Mouse (Mus musculus) heart, embryonic 11.5 days (tissue): Measurements from ENCODE around the gene Cd36. TPM values are rescaled to one million over a fixed set of nuclear protein-coding genes. Genes with fewer than 3 reads are reported as not detected.
"Not testable (repeated sequence)": the region's sequence is repeated elsewhere in the genome, so short reads cannot be mapped to it uniquely, and the experiment has no call there.

Experiments
- ATAC-seq: fragments of 200-750 bp; cut with Nextera tagmentation; replicated peaks from 2 replicates; pipeline ENCODE4 v1.8.0; 2017; ENCODE audit warnings: moderate library complexity; ENCODE audit not compliant: insufficient number of reproducible peaks, low FRiP score, low TSS enrichment
- H3K27ac ChIP-seq: fragments of 300-500 bp; sonication (generic); 2 replicates; pipeline ENCODE4 v1.5.1; 2014; ENCODE audit warnings: mild to moderate bottlenecking, low read depth, low read length
- H3K27me3 ChIP-seq: fragments of 300-500 bp; sonication (generic); 2 replicates; pipeline ENCODE4 v1.6.1; 2014; ENCODE audit warnings: mild to moderate bottlenecking, low read length, mixed read lengths; ENCODE audit not compliant: control insufficient read depth, insufficient read depth
- H3K36me3 ChIP-seq: fragments of 300-500 bp; sonication (generic); 2 replicates; pipeline ENCODE4 v1.6.1; 2014; ENCODE audit warnings: mild to moderate bottlenecking, low read length, moderate library complexity, mixed read lengths; ENCODE audit not compliant: control insufficient read depth, insufficient read depth
- H3K4me1 ChIP-seq: fragments of 300-500 bp; sonication (generic); 2 replicates; pipeline ENCODE4 v1.6.1; 2014; ENCODE audit warnings: low read length; ENCODE audit not compliant: control insufficient read depth, insufficient read depth
- H3K4me2 ChIP-seq: fragments of 300-500 bp; sonication (generic); 2 replicates; pipeline ENCODE4 v1.6.1; 2014; ENCODE audit warnings: mild to moderate bottlenecking, moderate library complexity
- H3K4me3 ChIP-seq: fragments of 300-500 bp; sonication (generic); 2 replicates; pipeline ENCODE4 v1.5.1; 2014; ENCODE audit warnings: low read depth, low read length
- H3K9ac ChIP-seq: fragments of 300-500 bp; sonication (generic); 2 replicates; pipeline ENCODE4 v1.6.1; 2014; ENCODE audit warnings: mild to moderate bottlenecking, low read depth, low read length, moderate library complexity
- H3K9me3 ChIP-seq: fragments of 300-500 bp; sonication (generic); replicated peaks from 2 replicates; pipeline ENCODE4 v1.6.1; 2016; ENCODE audit warnings: low read length; ENCODE audit not compliant: control insufficient read depth
- WGBS: fragments of 180-500 bp; shearing (Covaris S2); extraction: QIAGEN DNeasy Blood & Tissue Kit; methylation state at CpG from one replicate; pipeline ENCODE4 v1.1.7; 2014; ENCODE audit not compliant: insufficient replicate concordance; 5-methylcytosine and 5-hydroxymethylcytosine counted together
- polyA plus RNA-seq: library from polyadenylated mRNA; unstranded; fragments of >200 nt; fragmentation: Nextera tagmentation; extraction: Ambion mirVana; gene quantifications from 2 replicates; pipeline ENCODE4 v1.2.1, GENCODE M21; 2014

Gene Cd36
- polyA plus RNA-seq: 46.8 and 56.2 TPM in 2 replicates

GRCm38 (mm10) chr5:17888598-17888997, at the start of gene Cd36:
Gene Cd36, minus strand, starts transcription at chr5:17888801.
- H3K4me2 ChIP-seq: peak within 1 kb of the TSS; percentile 53
- ATAC-seq: no peak
- H3K9ac ChIP-seq: no peak within 1 kb of the TSS
- H3K27ac ChIP-seq: peak within 1 kb of the TSS; percentile 29; the same call in 1 of the 2 replicates
- WGBS: 14% methylated on average over 5 of the region's 5 CpGs
- H3K4me3 ChIP-seq: peak within 1 kb of the TSS; percentile 22; the same call in 1 of the 2 replicates
- no peaks in the 10 kb centered on the region for H3K27me3 ChIP-seq
- 0 out of 2 replicates have a peak, but pooled peaks cover 3% of the 10 kb centered on the region for H3K4me1 ChIP-seq
- H3K9me3 ChIP-seq: no peaks in the 10 kb centered on the region
- no peaks in the 10 kb centered on the region for H3K36me3 ChIP-seq

- H3K4me2 ChIP-seq: no peak overlapping the region
- 71% methylated on average over 1 of the region's 1 CpGs for WGBS
- H3K27ac ChIP-seq: no peak overlapping the region
- no peaks in the 10 kb centered on the region for H3K36me3 ChIP-seq
- H3K9ac ChIP-seq: no peak overlapping the region
- H3K4me3 ChIP-seq: no peak overlapping the region
- ATAC-seq: no peak
- H3K9me3 ChIP-seq: no peaks in the 10 kb centered on the region
- no peaks in the 10 kb centered on the region for H3K4me1 ChIP-seq
- no peaks in the 10 kb centered on the region for H3K27me3 ChIP-seq
Observed at GRCm38 (mm10) chr5:17934501-17934900, 45.9 kb upstream of the Cd36 start.

GRCm38 (mm10) chr5:17931588-17931987, 43.0 kb upstream of the Cd36 start:
- H3K4me1 ChIP-seq, H3K9me3 ChIP-seq, H3K9ac ChIP-seq, H3K27me3 ChIP-seq, H3K27ac ChIP-seq, ATAC-seq, H3K4me3 ChIP-seq, H3K36me3 ChIP-seq, H3K4me2 ChIP-seq: not testable (repeated sequence)
- 93% methylated on average over 2 of the region's 2 CpGs for whole genome bisulfite sequencing

GRCm38 (mm10) chr5:17929006-17929567, 40.5 kb upstream of the Cd36 start:
- ATAC-seq: no peak
- no peaks in the 10 kb centered on the region for H3K27me3 ChIP-seq
- H3K9ac ChIP-seq: no peak overlapping the region
- WGBS: 64% methylated on average over 7 of the region's 7 CpGs
- no peaks in the 10 kb centered on the region for H3K4me1 ChIP-seq
- H3K9me3 ChIP-seq: no peaks in the 10 kb centered on the region
- no peak overlapping the region for H3K4me3 ChIP-seq
- H3K4me2 ChIP-seq: no peak overlapping the region
- no peaks in the 10 kb centered on the region for H3K36me3 ChIP-seq
- no peak overlapping the region for H3K27ac ChIP-seq

- no peaks in the 10 kb centered on the region for H3K4me1 ChIP-seq
- H3K4me2 ChIP-seq: no peak overlapping the region
- 64% methylated on average over 4 of the region's 4 CpGs for WGBS
- H3K9ac ChIP-seq: no peak overlapping the region
- no peaks in the 10 kb centered on the region for H3K9me3 ChIP-seq
- no peak overlapping the region for H3K27ac ChIP-seq
- no peaks in the 10 kb centered on the region for H3K27me3 ChIP-seq
- no peaks in the 10 kb centered on the region for H3K36me3 ChIP-seq
- H3K4me3 ChIP-seq: no peak overlapping the region
- ATAC-seq: no peak
Observed at GRCm38 (mm10) chr5:17928471-17928870, 39.9 kb upstream of the Cd36 start.

GRCm38 (mm10) chr5:17924085-17924518, 35.5 kb upstream of the Cd36 start:
- Histone ChIP-seq H3K27me3 (no peaks in the 10 kb centered on the region), H3K9me3 (no peaks in the 10 kb centered on the region), H3K4me2 (no peak overlapping the region), H3K36me3 (no peaks in the 10 kb centered on the region), H3K4me3 (no peak overlapping the region), H3K9ac (no peak overlapping the region), H3K4me1 (no peaks in the 10 kb centered on the region), H3K27ac (no peak overlapping the region)
- ATAC-seq: no peak
- 51% methylated on average over 2 of the region's 2 CpGs for WGBS

- 72% methylated on average over 3 of the region's 3 CpGs for WGBS
Observed at GRCm38 (mm10) chr5:17923648-17924047, 35.0 kb upstream of the Cd36 start.

GRCm38 (mm10) chr5:17918966-17919365, 30.4 kb upstream of the Cd36 start:
- Histone ChIP-seq H3K27ac (no peak overlapping the region), H3K9ac (no peak overlapping the region), H3K9me3 (no peaks in the 10 kb centered on the region), H3K4me1 (no peaks in the 10 kb centered on the region), H3K4me3 (no peak overlapping the region), H3K36me3 (no peaks in the 10 kb centered on the region), H3K27me3 (no peaks in the 10 kb centered on the region), H3K4me2 (no peak overlapping the region)
- ATAC-seq: no peak
- 65% methylated on average over 5 of the region's 5 CpGs for WGBS

More at GRCm38 (mm10) chr5:17923648-17924047, 35.0 kb upstream of the Cd36 start:
- Histone ChIP-seq H3K4me1 (no peaks in the 10 kb centered on the region), H3K9me3 (no peaks in the 10 kb centered on the region), H3K9ac (no peak overlapping the region), H3K27ac (no peak overlapping the region), H3K36me3 (no peaks in the 10 kb centered on the region), H3K4me3 (no peak overlapping the region), H3K27me3 (no peaks in the 10 kb centered on the region), H3K4me2 (no peak overlapping the region)
- ATAC-seq: no peak

GRCm38 (mm10) chr5:17904766-17905165, 16.2 kb upstream of the Cd36 start:
- Histone ChIP-seq H3K36me3 (no peaks in the 10 kb centered on the region), H3K4me2 (no peak overlapping the region), H3K9me3 (no peaks in the 10 kb centered on the region), H3K9ac (no peak overlapping the region), H3K27ac (no peak overlapping the region), H3K4me3 (no peak overlapping the region), H3K4me1 (0 out of 2 replicates have a peak, but pooled peaks cover 3% of the 10 kb centered on the region), H3K27me3 (no peaks in the 10 kb centered on the region)
- no peak for ATAC-seq
- 15% methylated on average over 7 of the region's 7 CpGs for WGBS
